Mouse (Mus musculus) megakaryocyte, embryonic 14.5 days (primary cell): ENCODE measurements around the gene Otub2.
A peak's percentile ranks its signal among the peaks of the same experiment; 100 is the strongest.

Source experiments
- FLI1 ChIP-seq: IDR thresholded peaks from 2 replicates; pipeline ENCODE4 v1.6.1; 2012; ENCODE audit warnings: low read length, inconsistent platforms, mixed read lengths
- GATA1 ChIP-seq: IDR thresholded peaks from 3 replicates; pipeline ENCODE4 v1.6.1; 2012; ENCODE audit warnings: mixed read lengths, low read length, inconsistent platforms, borderline replicate concordance

GRCm38 (mm10) chr12:103425729-103426470, 37.4 kb downstream of the Otub2 start, which contains the start of gene Ddx24:
- TF ChIP-seq GATA1 (peak; percentile 85), FLI1 (peak; percentile 60; the same call in 1 of the 2 replicates)
